Mouse (Mus musculus) limb, embryonic 10.5 days (tissue): ENCODE measurements around the gene Snx4. TPM values are rescaled to one million over a fixed set of nuclear protein-coding genes. Genes with fewer than 3 reads are reported as not detected.
A peak's percentile ranks its signal among the peaks of the same experiment; 100 is the strongest.
"Not testable (repeated sequence)": the region's sequence is repeated elsewhere in the genome, so short reads cannot be mapped to it uniquely, and the experiment has no call there.

Experiments
- DNase-seq: peaks from one replicate; pipeline ENCODE4 v3.0.0-alpha.2; 2017; ENCODE audit warnings: low spot score
- H3K27ac ChIP-seq: fragments of 300-500 bp; sonication (generic); 2 replicates; pipeline ENCODE4 v1.5.1; 2016; ENCODE audit warnings: mild to moderate bottlenecking
- H3K27me3 ChIP-seq: fragments of 300-500 bp; sonication (generic); 2 replicates; pipeline ENCODE4 v1.6.1; 2016; ENCODE audit warnings: low read depth, mild to moderate bottlenecking; ENCODE audit not compliant: poor library complexity, severe bottlenecking
- H3K36me3 ChIP-seq: fragments of 300-500 bp; sonication (generic); 2 replicates; pipeline ENCODE4 v1.6.1; 2016; ENCODE audit warnings: mild to moderate bottlenecking, moderate library complexity
- H3K4me1 ChIP-seq: fragments of 300-500 bp; sonication (generic); 2 replicates; pipeline ENCODE4 v1.6.1; 2016
- H3K4me3 ChIP-seq: fragments of 300-500 bp; sonication (generic); 2 replicates; pipeline ENCODE4 v1.5.1; 2016; ENCODE audit warnings: mild to moderate bottlenecking, moderate library complexity
- H3K9me3 ChIP-seq: fragments of 300-500 bp; sonication (generic); replicated peaks from 2 replicates; pipeline ENCODE4 v1.6.1; 2016; ENCODE audit warnings: mild to moderate bottlenecking
- WGBS: fragments of 180-500 bp; shearing (Covaris S2); methylation state at CpG from one replicate; pipeline ENCODE4 v1.1.7; 2016; 5-methylcytosine and 5-hydroxymethylcytosine counted together
- polyA plus RNA-seq: library from polyadenylated mRNA; unstranded; fragments of >200 nt; fragmentation: Nextera tagmentation; extraction: Ambion mirVana; gene quantifications from 2 replicates; pipeline ENCODE4 v1.2.1, GENCODE M21; 2016

Gene Snx4
- polyA plus RNA-seq = 62.0 and 67.5 TPM in 2 replicates

- under 1% methylated on average over 72 of the region's 72 CpGs for WGBS
- Histone ChIP-seq H3K4me1 (peaks cover 9% of the 10 kb centered on the region), H3K27me3 (no peaks in the 10 kb centered on the region), H3K27ac (peak within 1 kb of the TSS; percentile 90), H3K4me3 (peak within 1 kb of the TSS; percentile 82), H3K36me3 (peaks cover 11% of the 10 kb centered on the region), H3K9me3 (no peaks in the 10 kb centered on the region)
- DNase-seq = peak; percentile 97
These were observed at the start of gene Snx4 for GRCm38 (mm10) chr16:33251194-33252051. TSS of gene Snx4 (plus strand) at chr16:33251442.

GRCm38 (mm10) chr16:33210812-33211211 lies 40.4 kb upstream of the Snx4 start:
- no peaks in the 10 kb centered on the region for H3K27me3 ChIP-seq
- no peaks in the 10 kb centered on the region for H3K4me1 ChIP-seq
- no peaks in the 10 kb centered on the region for H3K9me3 ChIP-seq
- 83% methylated on average over 2 of the region's 2 CpGs for WGBS
- H3K36me3 ChIP-seq = peaks cover 86% of the 10 kb centered on the region
- H3K4me3 ChIP-seq = no peak overlapping the region
- DNase-seq = no peak
- no peak overlapping the region for H3K27ac ChIP-seq

GRCm38 (mm10) chr16:33216313-33217003 lies 34.8 kb upstream of the Snx4 start:
- Histone ChIP-seq H3K27me3 (no peaks in the 10 kb centered on the region), H3K4me1 (no peaks in the 10 kb centered on the region), H3K36me3 (peaks cover 72% of the 10 kb centered on the region), H3K9me3 (no peaks in the 10 kb centered on the region), H3K27ac (no peak overlapping the region), H3K4me3 (no peak overlapping the region)
- 90% methylated on average over 9 of the region's 9 CpGs for WGBS
- DNase-seq = no peak

GRCm38 (mm10) chr16:33217553-33218085 lies 33.6 kb upstream of the Snx4 start:
- not testable (repeated sequence) for H3K4me3 ChIP-seq, H3K27me3 ChIP-seq, H3K27ac ChIP-seq, H3K4me1 ChIP-seq, H3K9me3 ChIP-seq, DNase-seq
- WGBS = 91% methylated on average over 3 of the region's 3 CpGs
- H3K36me3 ChIP-seq = peaks cover 67% of the 10 kb centered on the region

- H3K9me3 ChIP-seq = no peaks in the 10 kb centered on the region
- H3K27ac ChIP-seq = no peak overlapping the region
- no peaks in the 10 kb centered on the region for H3K4me1 ChIP-seq
- H3K4me3 ChIP-seq = no peak overlapping the region
- peaks cover 56% of the 10 kb centered on the region for H3K36me3 ChIP-seq
- no peaks in the 10 kb centered on the region for H3K27me3 ChIP-seq
- WGBS = 92% methylated on average over 3 of the region's 3 CpGs
- DNase-seq = no peak
These were observed 28.8 kb upstream of the Snx4 start for GRCm38 (mm10) chr16:33222482-33222881.

- Histone ChIP-seq H3K9me3 (no peaks in the 10 kb centered on the region), H3K4me3 (no peak overlapping the region), H3K27me3 (no peaks in the 10 kb centered on the region), H3K36me3 (peaks cover 64% of the 10 kb centered on the region), H3K4me1 (no peaks in the 10 kb centered on the region), H3K27ac (no peak overlapping the region)
- no peak for DNase-seq
- WGBS = 93% methylated on average over 5 of the region's 5 CpGs
These were observed 26.9 kb upstream of the Snx4 start for GRCm38 (mm10) chr16:33224381-33224780.

GRCm38 (mm10) chr16:33234128-33234527 lies 17.1 kb upstream of the Snx4 start:
- 84% methylated on average over 12 of the region's 12 CpGs for WGBS
- Histone ChIP-seq H3K27me3 (no peaks in the 10 kb centered on the region), H3K27ac (no peak overlapping the region), H3K36me3 (peaks cover 92% of the 10 kb centered on the region), H3K9me3 (no peaks in the 10 kb centered on the region), H3K4me1 (no peaks in the 10 kb centered on the region), H3K4me3 (no peak overlapping the region)
- DNase-seq = no peak

- Histone ChIP-seq H3K36me3 (peaks cover 94% of the 10 kb centered on the region), H3K4me3 (no peak overlapping the region), H3K27me3 (no peaks in the 10 kb centered on the region), H3K9me3 (no peaks in the 10 kb centered on the region), H3K27ac (no peak overlapping the region), H3K4me1 (no peaks in the 10 kb centered on the region)
- WGBS = 93% methylated on average over 6 of the region's 6 CpGs
- no peak for DNase-seq
These were observed 15.1 kb upstream of the Snx4 start for GRCm38 (mm10) chr16:33236151-33236550.

GRCm38 (mm10) chr16:33239305-33239704 lies 11.9 kb upstream of the Snx4 start:
- H3K36me3 ChIP-seq = peaks cover 95% of the 10 kb centered on the region
- WGBS = 93% methylated on average over 2 of the region's 2 CpGs
- no peak for DNase-seq

GRCm38 (mm10) chr16:33242046-33242445 lies 9.2 kb upstream of the Snx4 start:
- Histone ChIP-seq H3K27ac (no peak overlapping the region), H3K4me3 (no peak overlapping the region), H3K4me1 (no peaks in the 10 kb centered on the region), H3K36me3 (peaks cover 80% of the 10 kb centered on the region), H3K9me3 (no peaks in the 10 kb centered on the region), H3K27me3 (no peaks in the 10 kb centered on the region)
- DNase-seq = no peak
- WGBS = 90% methylated on average over 6 of the region's 6 CpGs

More at GRCm38 (mm10) chr16:33239305-33239704, 11.9 kb upstream of the Snx4 start:
- Histone ChIP-seq H3K4me3 (no peak overlapping the region), H3K4me1 (no peaks in the 10 kb centered on the region), H3K27ac (no peak overlapping the region), H3K27me3 (no peaks in the 10 kb centered on the region), H3K9me3 (no peaks in the 10 kb centered on the region)

- WGBS = 89% methylated on average over 6 of the region's 6 CpGs
- DNase-seq = no peak
- Histone ChIP-seq H3K4me3 (no peak overlapping the region), H3K4me1 (no peaks in the 10 kb centered on the region), H3K27ac (no peak overlapping the region), H3K36me3 (peaks cover 62% of the 10 kb centered on the region), H3K9me3 (no peaks in the 10 kb centered on the region), H3K27me3 (no peaks in the 10 kb centered on the region)
These were observed 7.0 kb upstream of the Snx4 start for GRCm38 (mm10) chr16:33244136-33244691.

GRCm38 (mm10) chr16:33244933-33245470 lies 6.2 kb upstream of the Snx4 start:
- peaks cover 55% of the 10 kb centered on the region for H3K36me3 ChIP-seq
- no peaks in the 10 kb centered on the region for H3K4me1 ChIP-seq
- no peaks in the 10 kb centered on the region for H3K27me3 ChIP-seq
- WGBS = 92% methylated on average over 9 of the region's 9 CpGs
- no peak overlapping the region for H3K27ac ChIP-seq
- no peaks in the 10 kb centered on the region for H3K9me3 ChIP-seq
- H3K4me3 ChIP-seq = no peak overlapping the region
- no peak for DNase-seq
